Mouse (Mus musculus): ENCODE data around the gene Ankrd31.
"Not testable (repeated sequence)": the region's sequence is repeated elsewhere in the genome, so short reads cannot be mapped to it uniquely, and the experiment has no call there.

Gene Ankrd31

GRCm38 (mm10) chr13:96859161-96859560, 111.1 kb downstream of the Ankrd31 start:
- DNase-seq: no peak

- no peak for DNase-seq
These were observed 122.7 kb downstream of the Ankrd31 start for GRCm38 (mm10) chr13:96870742-96871141.

DNA sequence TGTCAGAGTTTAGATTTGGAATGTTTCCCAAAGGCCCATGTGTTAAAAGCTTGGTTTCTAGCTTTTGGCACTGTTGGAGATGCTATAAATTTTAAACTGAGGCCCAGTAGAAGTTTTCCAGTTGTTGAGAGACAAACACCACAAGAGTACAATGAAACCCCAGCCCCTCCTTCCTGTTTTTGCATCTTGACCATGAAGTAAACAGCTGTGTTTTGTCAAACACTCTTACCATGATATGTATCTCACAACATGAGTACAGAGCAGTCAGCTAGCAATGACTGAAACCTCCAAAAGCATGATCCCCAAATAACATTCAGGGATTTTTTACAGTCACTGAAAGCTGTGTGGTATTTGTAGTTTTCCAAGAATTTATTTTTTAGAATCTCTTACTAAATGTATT, 126.0 kb downstream of the Ankrd31 start:
- no peak for DNase-seq

- DNase-seq: no peak
These were observed 130.4 kb downstream of the Ankrd31 start for GRCm38 (mm10) chr13:96878220-96879057.

DNA sequence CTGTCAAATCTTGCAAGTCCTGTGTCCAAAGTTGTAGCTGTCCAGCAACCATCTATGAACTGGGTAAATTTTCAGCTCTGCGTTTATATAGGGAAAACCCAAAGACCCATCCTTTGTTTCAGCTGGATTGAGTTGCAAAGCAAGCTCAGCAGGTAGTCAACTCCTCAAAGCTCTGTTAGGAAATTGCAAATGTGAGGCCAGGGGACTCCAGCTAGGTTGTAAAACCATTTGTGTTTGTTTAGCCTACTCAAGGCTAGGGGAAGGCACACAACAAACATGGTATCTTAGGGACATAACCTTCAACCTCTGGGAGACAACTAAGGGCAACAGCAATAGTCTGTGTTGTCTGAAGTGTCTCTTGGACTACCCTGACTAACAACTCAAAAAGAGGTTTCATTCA, 136.5 kb downstream of the Ankrd31 start:
- DNase-seq: no peak

GRCm38 (mm10) chr13:96889985-96890384, 141.9 kb downstream of the Ankrd31 start:
- no peak for DNase-seq

DNA sequence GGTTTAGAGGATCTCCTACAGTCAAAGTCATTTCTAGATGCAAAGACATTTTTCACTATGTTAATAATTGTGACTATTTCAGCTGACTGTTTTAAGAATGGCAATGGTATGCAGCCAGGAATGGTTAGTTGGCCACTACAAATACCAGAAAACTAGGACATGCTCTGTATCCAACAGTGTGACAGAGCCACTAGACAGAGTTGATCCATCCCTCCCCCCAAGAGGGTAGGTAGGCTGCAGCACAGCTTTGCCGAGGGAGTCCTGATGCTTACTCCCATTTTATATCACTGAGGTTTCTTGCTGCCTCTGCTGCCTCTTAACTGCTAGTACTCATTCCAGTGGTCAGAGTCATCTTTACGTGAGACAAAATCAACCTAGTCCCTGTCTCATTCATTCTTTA, 147.1 kb downstream of the Ankrd31 start:
- DNase-seq: no peak

DNA sequence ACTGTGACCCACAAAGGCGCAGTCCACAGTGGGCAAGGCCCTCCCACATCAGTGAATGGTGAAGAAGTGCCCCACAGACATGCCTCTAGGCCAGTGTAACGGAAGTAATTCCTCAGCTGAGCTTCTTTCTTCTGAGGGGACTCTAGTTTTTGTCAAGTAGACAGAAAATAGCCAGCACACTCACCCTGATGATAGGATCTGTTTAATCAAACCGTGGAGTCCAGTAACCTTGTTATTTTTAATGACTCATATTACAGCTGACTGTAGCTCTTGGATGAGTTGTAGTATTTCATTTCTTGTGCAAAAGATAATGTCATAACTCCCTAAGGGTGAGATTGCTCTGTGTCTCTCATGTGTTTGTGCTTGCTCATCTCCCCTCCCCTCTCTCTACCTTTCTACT, 158.6 kb downstream of the Ankrd31 start:
- no peak for DNase-seq

DNA sequence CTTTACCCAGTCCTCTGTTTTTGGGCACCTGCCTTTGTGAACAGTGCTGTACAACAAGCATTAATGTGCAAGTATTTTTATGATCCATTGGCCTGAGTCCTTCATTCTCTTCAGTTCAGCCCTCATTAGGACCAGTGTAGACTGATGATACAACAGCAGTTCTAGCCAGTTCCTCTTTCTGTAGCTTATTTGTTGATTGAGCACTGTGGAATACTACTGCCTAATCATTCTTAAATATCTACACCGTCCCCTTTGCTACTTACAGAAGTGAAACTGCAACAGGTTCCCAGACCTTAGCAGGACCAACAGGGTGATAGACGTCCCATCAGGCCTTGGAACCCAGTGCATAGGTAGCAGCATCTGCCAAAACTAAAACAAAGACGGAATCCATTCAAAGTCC, 163.1 kb downstream of the Ankrd31 start:
- DNase-seq: no peak

DNA sequence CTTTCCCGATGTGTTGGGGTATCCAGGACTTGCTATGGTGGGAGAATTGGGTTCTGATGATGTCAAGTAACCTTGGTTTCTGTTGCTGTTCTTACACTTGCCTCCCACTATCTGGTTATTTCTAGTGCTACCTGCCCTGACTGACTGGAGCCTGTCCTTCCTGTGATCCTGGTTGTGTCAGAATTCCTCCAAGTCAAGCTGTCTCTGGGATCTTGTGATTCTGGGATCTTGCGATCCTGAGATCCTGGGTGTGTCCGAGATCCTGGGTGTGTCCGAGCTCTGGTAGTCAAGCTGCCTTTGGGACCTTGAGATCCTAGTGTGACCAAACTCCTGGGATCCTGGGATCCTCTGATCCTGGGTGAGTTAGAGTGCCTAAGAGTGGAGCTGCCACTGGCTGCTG, 175.1 kb downstream of the Ankrd31 start:
- not testable (repeated sequence) for DNase-seq

- peak in 1 of 2 experiments; percentile 41 for DNase-seq
These were observed 176.2 kb downstream of the Ankrd31 start, which contains the start of gene Gcnt4 for GRCm38 (mm10) chr13:96923999-96924961. Gene Gcnt4, plus strand, starts transcription at chr13:96924689.

DNA sequence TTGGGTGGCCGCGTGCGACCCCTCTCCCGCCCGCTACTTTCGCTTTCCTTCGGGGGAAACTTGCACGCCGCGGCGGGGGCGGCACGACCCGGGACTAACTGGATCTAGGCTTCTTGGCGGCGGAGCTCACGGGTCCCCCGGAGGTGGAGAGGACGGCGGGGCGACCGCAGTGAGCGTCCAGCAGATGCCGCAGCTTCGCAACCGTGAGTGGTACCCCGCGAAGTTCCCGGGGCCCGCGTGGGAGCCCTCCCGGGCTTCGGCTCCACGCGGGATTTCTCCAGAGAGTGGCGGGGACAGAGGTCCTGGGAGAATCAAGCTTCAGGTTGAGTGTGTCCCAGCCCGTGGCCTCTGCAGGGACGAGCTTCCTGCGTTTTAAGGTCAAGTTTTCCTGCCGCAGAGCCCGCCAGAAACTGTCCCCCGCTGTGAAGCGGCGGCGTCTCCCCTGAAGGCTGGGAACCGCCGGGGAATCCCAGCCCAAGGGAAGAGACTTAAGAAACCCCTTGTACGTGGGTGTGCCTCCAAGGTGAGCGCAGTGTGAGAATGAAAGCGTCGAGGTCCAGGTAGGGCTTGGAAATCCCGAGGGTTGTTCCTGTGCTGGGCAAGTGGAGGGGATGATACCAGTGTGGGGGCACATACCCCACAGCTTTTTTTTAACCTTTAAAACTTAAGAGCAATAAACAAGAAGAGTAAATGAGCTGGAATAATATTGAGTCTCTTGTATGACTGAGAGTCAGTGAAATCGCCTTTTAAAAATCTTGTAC, 177.1 kb downstream of the Ankrd31 start:
- DNase-seq: peak; percentile 29 to 37

DNA sequence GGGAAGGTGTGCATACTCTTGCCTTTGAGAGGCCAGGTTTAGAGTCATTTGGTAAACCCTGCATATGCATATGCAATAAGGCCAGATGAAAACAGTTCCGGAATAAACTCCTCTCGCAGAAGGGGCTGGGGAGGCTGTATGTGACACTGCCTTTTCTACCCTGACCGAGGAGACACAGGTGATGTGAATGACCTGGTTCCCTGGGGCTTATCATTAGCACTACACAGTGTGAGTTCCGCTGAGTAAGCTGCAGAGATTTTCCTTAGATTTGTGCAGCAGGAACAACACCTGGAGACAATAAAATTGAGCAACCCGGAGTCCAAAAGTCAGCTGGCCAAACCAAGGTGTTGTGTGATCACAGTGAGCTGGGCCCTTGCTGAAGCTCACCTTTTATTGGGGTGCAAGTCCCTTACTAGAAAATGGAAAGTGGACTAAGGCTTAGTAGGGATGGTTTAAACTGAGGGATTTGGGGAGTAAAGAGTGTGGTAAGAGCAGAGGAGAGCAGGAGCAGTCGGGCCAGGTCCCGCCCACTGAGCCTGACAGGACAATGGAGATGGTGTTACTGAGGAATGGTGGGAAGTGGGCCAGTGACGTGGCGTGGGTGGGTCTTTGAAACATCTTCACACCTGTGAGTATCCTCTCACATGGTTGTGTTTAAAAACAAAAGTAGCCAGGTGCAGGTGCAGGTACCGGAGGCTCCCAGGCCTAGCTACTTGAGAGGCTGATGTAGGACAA, 178.1 kb downstream of the Ankrd31 start:
- DNase-seq: no peak

DNA sequence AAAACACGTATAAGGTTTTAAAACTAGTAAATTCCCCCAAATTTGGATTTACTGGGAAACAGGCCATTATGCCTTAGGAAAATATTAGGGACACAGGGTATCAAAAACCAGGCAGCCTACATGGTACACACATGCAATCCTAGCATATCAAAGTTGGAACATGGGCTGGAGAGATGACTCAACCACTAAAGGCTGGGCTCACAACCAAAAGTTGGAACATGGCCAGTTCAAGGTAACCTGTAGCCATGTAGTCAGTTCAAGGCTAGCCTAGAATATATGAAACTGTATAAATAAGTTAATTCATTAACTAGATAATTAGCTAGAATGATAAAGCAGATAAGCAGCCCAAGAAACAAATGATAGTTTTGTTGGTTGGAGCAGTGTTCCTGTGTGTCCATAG, 179.7 kb downstream of the Ankrd31 start:
- DNase-seq: no peak

- no peak for DNase-seq
These were observed 180.5 kb downstream of the Ankrd31 start for GRCm38 (mm10) chr13:96928432-96929039.

GRCm38 (mm10) chr13:96932745-96933144, 184.7 kb downstream of the Ankrd31 start:
- no peak for DNase-seq

DNA sequence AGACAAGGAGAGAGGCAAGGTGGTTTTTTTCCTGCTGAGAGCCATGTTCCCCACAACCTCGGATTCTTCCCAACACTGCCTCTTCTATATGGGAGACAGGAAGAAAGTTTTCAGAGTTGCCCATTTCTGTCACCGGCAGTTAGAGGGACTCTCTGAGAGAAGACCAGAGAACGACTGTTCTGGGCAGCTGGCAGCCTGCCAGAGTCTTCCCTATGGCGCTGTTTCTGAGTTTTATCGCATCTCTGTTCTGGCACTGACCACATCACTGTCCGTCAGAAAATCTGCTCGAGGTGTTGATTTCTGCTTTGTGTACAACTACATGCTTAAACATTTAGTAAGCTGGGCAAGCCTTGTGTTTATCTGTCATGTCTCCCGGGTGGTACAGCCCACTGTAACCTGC, 185.3 kb downstream of the Ankrd31 start:
- no peak for DNase-seq

- DNase-seq: no peak
These were observed 188.2 kb downstream of the Ankrd31 start for GRCm38 (mm10) chr13:96936173-96936777.

DNA sequence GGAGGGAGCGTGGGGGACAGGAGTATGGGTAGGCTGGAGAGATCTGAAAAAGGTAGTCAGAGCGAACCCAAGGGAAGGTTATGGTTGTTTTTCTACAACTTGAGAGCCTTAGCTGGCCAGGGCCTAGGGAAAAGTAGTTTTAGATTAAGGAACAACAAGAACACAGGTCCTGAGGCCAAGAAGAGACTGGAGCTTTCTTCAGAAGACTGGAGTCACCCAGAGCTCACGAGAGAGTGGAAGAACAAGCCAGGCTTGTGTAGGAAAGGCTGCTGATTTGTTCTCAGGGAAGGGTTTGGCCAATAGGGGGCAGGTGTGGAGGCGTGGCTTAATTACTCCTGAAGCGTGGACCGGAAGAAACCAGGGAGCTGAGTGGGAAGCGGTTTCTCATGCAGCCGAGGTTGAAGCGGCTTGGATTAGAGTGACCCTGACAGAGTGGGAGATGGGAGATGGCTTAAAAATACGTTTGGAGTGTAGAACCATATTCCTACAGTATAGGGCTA, 189.0 kb downstream of the Ankrd31 start:
- DNase-seq: no peak

DNA sequence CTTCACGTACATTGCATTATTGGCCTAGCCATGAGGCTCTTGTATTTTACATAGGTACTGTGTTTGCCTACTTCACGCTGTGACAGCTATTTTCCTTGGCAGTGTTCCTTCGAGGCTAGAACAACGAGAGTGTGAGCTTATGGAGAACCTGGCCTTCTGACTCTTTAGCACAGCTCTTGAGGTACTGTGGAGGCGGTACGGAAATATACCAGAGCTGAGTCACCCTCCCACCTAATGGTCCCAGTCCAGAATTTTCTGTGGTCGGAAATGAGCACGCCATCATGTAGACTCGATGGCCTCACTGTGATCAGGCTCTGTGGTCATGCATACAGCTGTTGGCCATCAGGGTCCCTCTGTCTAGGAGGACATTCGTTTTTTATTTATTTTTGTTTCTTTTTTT, 191.6 kb downstream of the Ankrd31 start:
- DNase-seq: no peak

GRCm38 (mm10) chr13:96941481-96941880, 193.4 kb downstream of the Ankrd31 start:
- DNase-seq: not testable (repeated sequence)

Measured in thymus, postnatal 36 days (tissue).